Mouse (Mus musculus) embryonic facial prominence, embryonic 15.5 days (tissue): ENCODE data around the gene Vars. TPM values are rescaled to one million over a fixed set of nuclear protein-coding genes. Genes with fewer than 3 reads are reported as not detected.
"Not testable (repeated sequence)": the region's sequence is repeated elsewhere in the genome, so short reads cannot be mapped to it uniquely, and the experiment has no call there.

ENCODE experiments used
- ATAC-seq: fragments of 200-750 bp; cut with Nextera tagmentation; 2 replicates; pipeline ENCODE4 v1.8.0; 2017; ENCODE audit warnings: low read depth, moderate TSS enrichment; ENCODE audit not compliant: insufficient number of reproducible peaks, low FRiP score, low TSS enrichment
- H3K27ac ChIP-seq: fragments of 300-500 bp; sonication (generic); replicated peaks from 2 replicates; pipeline ENCODE4 v1.5.1; 2015; ENCODE audit warnings: mild to moderate bottlenecking, inconsistent platforms
- H3K27me3 ChIP-seq: fragments of 300-500 bp; sonication (generic); 2 replicates; pipeline ENCODE4 v1.6.1; 2015; ENCODE audit warnings: inconsistent platforms
- H3K36me3 ChIP-seq: fragments of 300-500 bp; sonication (generic); 2 replicates; pipeline ENCODE4 v1.6.1; 2015; ENCODE audit warnings: mild to moderate bottlenecking, inconsistent platforms
- H3K4me1 ChIP-seq: fragments of 300-500 bp; sonication (generic); 2 replicates; pipeline ENCODE4 v1.6.1; 2015; ENCODE audit warnings: inconsistent platforms
- H3K4me2 ChIP-seq: fragments of 300-500 bp; sonication (generic); replicated peaks from 2 replicates; pipeline ENCODE4 v1.6.1; 2015; ENCODE audit warnings: mild to moderate bottlenecking, inconsistent platforms
- H3K4me3 ChIP-seq: fragments of 300-500 bp; sonication (generic); replicated peaks from 2 replicates; pipeline ENCODE4 v1.5.1; 2015; ENCODE audit warnings: mild to moderate bottlenecking, inconsistent platforms
- H3K9ac ChIP-seq: fragments of 300-500 bp; sonication (generic); 2 replicates; pipeline ENCODE4 v1.6.1; 2015; ENCODE audit warnings: inconsistent platforms
- H3K9me3 ChIP-seq: fragments of 300-500 bp; sonication (generic); replicated peaks from 2 replicates; pipeline ENCODE4 v1.6.1; 2016; ENCODE audit warnings: inconsistent platforms
- WGBS: fragments of 180-500 bp; shearing (Covaris S2); methylation state at CpG from one replicate; pipeline ENCODE4 v1.1.7; 2015; 5-methylcytosine and 5-hydroxymethylcytosine counted together
- polyA plus RNA-seq: library from polyadenylated mRNA; unstranded; fragments of >200 nt; fragmentation: Nextera tagmentation; extraction: Ambion mirVana; gene quantifications from 2 replicates; pipeline ENCODE4 v1.2.1, GENCODE M21; 2015

Gene Vars
- polyA plus RNA-seq: 108 and 114 TPM in 2 replicates

DNA sequence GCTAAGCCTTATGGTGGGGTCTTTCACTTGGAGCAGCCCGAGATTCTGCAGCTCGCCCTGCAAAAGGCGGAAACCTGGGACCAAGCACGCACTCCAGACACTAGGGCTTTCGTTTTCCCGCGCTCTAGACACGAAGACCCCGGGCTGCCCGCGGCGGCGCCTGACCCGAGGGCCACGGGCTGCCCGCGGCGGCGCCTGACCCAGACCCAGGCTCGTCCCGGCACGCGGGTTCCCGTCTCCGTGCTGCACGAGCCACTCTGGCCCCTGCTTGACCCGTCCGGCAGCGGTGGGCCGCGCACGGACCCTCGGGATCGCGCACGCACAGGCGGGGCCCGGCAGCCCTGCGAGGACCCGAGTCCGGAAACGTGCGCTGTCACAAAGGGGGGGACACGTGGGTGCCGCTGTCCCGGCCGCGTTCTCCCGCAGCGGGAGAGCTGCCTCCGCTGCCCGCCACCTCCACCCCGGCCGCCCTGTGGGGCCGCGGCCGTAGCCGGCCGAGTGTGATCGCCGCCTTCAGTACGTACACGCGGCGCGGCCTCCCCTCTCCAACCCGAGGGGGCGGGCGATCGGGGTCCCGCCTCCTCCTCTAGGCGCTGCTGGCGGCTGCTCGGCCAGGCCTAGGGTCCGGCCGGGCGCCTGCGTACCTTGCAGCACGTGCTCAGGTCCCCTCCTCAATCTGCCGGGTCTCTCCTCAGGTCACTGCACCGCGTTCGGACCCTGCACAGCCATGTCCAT is at the start of gene Vars:
Gene Vars, plus strand, starts transcription at position 271 of the 735 bp plus-strand sequence.
- peak; percentile 90 for ATAC-seq
- Histone ChIP-seq H3K27me3 (no peaks in the 10 kb centered on the region), H3K9ac (peak within 1 kb of the TSS; percentile 93), H3K4me1 (peaks cover 44% of the 10 kb centered on the region), H3K4me2 (peak within 1 kb of the TSS; percentile 95), H3K4me3 (peak within 1 kb of the TSS; percentile 89), H3K9me3 (no peaks in the 10 kb centered on the region), H3K27ac (peak within 1 kb of the TSS; percentile 97), H3K36me3 (peaks cover 39% of the 10 kb centered on the region)
- WGBS: under 1% methylated on average over 83 of the region's 83 CpGs

DNA sequence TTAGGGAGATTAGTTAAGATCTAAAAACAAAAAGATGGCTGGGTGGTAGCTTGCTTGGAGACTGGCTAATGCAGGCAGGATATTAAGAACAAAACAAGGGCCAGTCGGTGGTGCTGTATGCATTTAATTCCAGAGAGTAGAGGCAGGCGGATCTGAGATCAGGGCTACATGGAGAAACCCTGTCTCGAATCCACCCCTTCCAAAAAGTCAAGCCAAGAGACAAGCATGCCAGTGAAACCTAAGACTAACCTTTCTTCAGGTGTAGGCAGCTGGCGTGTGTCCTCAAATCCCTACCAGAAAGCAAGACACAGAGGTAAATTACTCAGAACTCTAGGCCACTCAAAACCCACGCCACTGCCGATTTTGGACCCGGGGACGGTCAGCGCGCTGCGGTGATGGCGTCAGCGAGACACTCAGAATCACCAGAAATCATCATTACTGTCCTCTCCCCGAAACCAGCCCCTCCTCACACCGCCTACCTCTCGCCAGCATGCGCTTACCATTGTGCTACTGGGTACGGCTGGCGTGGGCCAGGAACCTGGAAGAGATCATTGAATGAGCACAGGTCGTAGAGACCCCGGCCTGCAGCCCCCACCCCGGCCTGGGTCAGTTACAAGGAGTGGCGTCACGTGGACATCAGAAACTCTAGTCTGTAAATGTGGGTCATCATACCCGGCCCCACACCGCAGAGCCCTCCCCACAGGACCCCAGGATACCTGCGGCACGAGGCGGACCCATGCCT is 49.0 kb upstream of the Vars start:
- WGBS: under 1% methylated on average over 29 of the region's 29 CpGs
- Histone ChIP-seq H3K4me3 (peak overlapping the region; percentile 97), H3K9me3 (no peaks in the 10 kb centered on the region), H3K9ac (peak overlapping the region; percentile 99), H3K27ac (peak overlapping the region; percentile 93), H3K4me1 (peaks cover 13% of the 10 kb centered on the region), H3K4me2 (peak overlapping the region; percentile 72), H3K36me3 (peaks cover 21% of the 10 kb centered on the region), H3K27me3 (no peaks in the 10 kb centered on the region)
- ATAC-seq: no peak; the same call in 1 of the 2 replicates

DNA sequence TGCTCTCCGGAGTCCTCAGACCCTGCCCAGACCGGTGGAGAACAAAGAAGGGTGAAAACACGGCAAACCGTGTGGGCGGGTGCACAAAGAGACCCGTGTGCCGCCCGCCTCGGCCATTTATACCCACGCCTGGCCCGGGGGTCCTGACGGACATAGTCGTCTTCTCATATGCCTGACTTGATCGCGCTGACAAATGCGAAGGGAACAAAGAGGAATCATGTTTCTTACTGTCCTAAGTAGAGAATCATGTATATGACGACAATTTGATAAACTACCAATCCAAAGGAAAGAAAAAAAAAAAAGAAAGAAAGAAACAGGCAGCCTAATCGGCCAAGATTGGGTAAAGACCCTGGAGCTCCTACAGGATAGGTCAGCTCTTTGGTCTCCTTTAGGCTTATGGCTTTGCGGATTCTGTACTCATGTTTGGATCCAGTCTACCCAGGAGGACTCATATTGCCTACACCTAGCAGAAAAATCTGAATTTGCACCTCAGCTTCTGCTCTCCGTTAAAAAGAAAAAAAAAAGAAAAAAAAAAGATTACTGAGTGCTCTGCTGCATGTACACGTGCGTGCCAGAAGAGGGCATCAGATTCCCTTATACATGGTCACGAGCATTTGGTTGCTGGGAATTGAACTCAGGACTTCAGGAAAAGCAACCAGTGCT is 48.3 kb upstream of the Vars start:
- WGBS: 0% methylated on average over 23 of the region's 23 CpGs

DNA sequence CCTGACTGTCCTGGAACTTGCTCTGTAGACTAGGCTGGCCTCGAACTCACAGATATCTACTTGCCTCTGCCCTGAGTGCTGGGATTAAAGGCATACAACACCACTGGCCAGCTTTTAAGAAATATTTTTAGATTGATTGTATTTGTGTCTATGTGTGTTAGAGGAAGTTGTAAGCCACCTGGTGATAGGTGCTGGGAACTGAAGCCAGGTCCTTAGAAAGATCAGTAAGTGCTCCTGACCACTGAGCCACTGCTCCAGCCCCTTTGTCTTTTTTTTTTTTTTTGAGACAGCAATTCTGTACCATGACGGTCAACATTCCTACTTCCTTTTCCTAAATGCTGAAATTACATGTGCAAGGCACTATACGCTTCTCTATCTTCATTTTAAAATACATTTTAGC is 47.5 kb upstream of the Vars start:
- no peak for ATAC-seq
- WGBS: 84% methylated on average over 3 of the region's 3 CpGs
- Histone ChIP-seq H3K4me3 (no peak overlapping the region), H3K4me2 (no peak overlapping the region), H3K9me3 (no peaks in the 10 kb centered on the region), H3K27ac (no peak overlapping the region), H3K36me3 (peaks cover 21% of the 10 kb centered on the region), H3K27me3 (no peaks in the 10 kb centered on the region), H3K4me1 (peaks cover 13% of the 10 kb centered on the region), H3K9ac (no peak overlapping the region)

More for the DNA sequence above, 48.3 kb upstream of the Vars start:
- Histone ChIP-seq H3K9ac (peak overlapping the region; percentile 99), H3K4me2 (peak overlapping the region; percentile 72), H3K36me3 (peaks cover 21% of the 10 kb centered on the region), H3K9me3 (no peaks in the 10 kb centered on the region), H3K27me3 (no peaks in the 10 kb centered on the region), H3K4me1 (peaks cover 13% of the 10 kb centered on the region), H3K4me3 (peak overlapping the region; percentile 97), H3K27ac (peak overlapping the region; percentile 93)
- ATAC-seq: peak; percentile 84

DNA sequence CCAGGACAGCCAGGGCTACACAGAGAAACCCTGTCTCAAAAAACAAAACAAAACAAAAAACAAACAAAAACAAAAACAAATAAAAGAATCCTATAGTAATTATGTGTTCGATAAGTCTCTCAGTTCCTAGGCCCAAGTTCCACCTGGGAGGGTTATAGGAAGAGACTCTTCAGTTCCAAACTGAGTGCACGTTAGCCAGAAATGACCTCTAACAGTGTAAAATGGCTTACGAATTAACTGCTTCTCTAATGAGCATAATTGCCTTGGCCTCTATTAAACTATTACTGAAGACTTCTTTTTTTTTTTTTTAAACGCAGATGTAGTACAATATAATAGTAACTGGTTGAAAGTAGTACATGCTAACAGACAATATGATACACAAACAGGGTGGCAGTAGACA is 46.9 kb upstream of the Vars start:
- Histone ChIP-seq H3K27ac (no peak overlapping the region), H3K4me1 (peaks cover 13% of the 10 kb centered on the region), H3K4me3 (no peak overlapping the region), H3K9me3 (no peaks in the 10 kb centered on the region), H3K9ac (no peak overlapping the region), H3K27me3 (no peaks in the 10 kb centered on the region), H3K36me3 (peaks cover 17% of the 10 kb centered on the region), H3K4me2 (no peak overlapping the region)
- no peak for ATAC-seq
- 84% methylated on average over 4 of the region's 4 CpGs for WGBS

DNA sequence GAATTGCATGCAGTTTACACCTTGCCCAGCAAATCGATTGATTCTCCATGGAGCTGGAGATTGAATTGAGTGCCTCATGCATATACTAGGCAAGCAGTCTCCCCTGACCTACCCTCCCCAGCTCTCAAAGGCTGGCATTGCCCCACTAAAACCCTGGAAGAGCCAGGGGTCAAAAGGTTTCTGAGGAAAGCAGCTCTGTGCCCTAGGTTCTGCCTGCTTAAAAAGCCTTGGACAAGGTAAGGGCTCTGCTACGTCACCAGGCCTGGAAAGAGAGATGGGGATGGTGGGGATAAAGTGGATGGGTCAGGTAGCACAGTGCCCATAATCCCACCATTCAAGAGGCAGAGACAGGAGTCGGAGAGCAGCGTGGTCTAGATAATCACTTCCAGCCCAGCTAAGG is 46.0 kb upstream of the Vars start:
- no peak overlapping the region for H3K9ac ChIP-seq
- ATAC-seq: no peak

DNA sequence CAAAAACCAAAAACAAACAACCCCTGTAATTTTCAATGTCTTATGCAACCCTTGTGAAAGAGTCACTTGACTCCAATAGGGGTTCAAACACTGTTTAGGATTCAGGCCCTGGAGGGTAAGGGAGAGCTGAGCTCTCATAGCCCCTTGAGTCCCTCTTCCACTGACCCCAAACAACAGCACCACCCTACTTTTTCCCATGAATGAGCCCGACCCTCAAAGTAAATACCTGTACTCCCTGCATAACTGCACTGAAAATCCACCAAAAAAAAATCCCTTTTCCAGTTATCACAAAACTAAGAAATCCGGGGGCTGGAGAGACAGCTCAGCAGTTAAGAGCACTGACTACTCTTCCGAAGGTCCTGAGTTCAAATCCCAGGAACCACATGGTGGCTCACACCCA is 44.9 kb upstream of the Vars start:
- H3K4me2 ChIP-seq: no peak overlapping the region
- no peak overlapping the region for H3K4me3 ChIP-seq
- 84% methylated on average over 3 of the region's 3 CpGs for WGBS
- no peak for ATAC-seq
- no peak overlapping the region for H3K27ac ChIP-seq
- peaks cover under 1% of the 10 kb centered on the region for H3K36me3 ChIP-seq
- peaks cover 15% of the 10 kb centered on the region for H3K4me1 ChIP-seq
- H3K9ac ChIP-seq: no peak overlapping the region
- no peaks in the 10 kb centered on the region for H3K27me3 ChIP-seq
- H3K9me3 ChIP-seq: no peaks in the 10 kb centered on the region

More for the DNA sequence above, 46.0 kb upstream of the Vars start:
- no peak overlapping the region for H3K27ac ChIP-seq
- no peak overlapping the region for H3K4me3 ChIP-seq
- H3K27me3 ChIP-seq: no peaks in the 10 kb centered on the region
- H3K4me2 ChIP-seq: no peak overlapping the region
- H3K9me3 ChIP-seq: no peaks in the 10 kb centered on the region
- peaks cover 11% of the 10 kb centered on the region for H3K36me3 ChIP-seq
- peaks cover 16% of the 10 kb centered on the region for H3K4me1 ChIP-seq
- whole genome bisulfite sequencing: 64% methylated on average over 4 of the region's 4 CpGs

DNA sequence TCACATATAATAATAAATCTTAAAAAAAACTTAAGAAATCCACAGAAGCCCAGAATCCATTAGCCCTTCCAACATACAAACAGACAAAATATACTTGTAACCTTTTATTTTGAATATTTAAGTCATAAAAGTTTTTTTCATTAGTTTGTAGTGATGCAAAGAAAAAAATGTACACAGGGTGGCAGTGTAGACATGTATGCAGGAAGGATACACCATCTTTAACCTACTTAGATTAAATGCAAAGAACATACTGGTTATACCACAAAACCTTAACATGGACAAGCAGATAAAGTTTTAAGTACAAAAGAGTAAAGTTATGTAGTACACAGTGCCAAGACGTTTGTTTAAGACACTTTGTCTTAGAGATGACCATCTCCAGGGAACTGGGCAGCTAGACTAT is 44.4 kb upstream of the Vars start:
- no peak for ATAC-seq
- Histone ChIP-seq H3K4me2 (no peak overlapping the region), H3K27ac (no peak overlapping the region), H3K4me3 (no peak overlapping the region), H3K9ac (no peak overlapping the region), H3K9me3 (no peaks in the 10 kb centered on the region), H3K36me3 (no peaks in the 10 kb centered on the region), H3K27me3 (no peaks in the 10 kb centered on the region), H3K4me1 (peaks cover 10% of the 10 kb centered on the region; the same call in 1 of the 2 replicates)
- 33% methylated on average over 1 of the region's 1 CpGs for WGBS

DNA sequence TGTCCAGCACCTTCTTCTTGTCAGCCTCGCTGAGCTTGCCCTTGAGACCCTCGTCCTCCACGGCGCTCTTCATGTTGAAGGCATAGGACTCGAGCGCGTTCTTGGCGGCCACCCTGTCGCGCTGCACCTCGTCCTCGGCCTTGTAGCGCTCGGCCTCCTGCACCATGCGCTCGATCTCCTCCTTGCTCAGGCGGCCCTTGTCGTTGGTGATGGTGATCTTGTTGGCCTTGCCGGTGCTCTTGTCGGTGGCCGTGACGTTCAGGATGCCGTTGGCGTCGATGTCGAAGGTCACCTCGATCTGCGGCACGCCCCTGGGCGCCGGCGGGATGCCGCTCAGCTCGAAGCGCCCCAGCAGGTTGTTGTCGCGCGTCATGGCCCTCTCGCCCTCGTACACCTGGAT is 43.5 kb upstream of the Vars start:
- H3K9me3 ChIP-seq, H3K4me1 ChIP-seq, H3K27me3 ChIP-seq, H3K4me3 ChIP-seq, ATAC-seq, H3K27ac ChIP-seq, H3K9ac ChIP-seq, H3K36me3 ChIP-seq: not testable (repeated sequence)
- WGBS: 16% methylated on average over 38 of the region's 40 CpGs
- H3K4me2 ChIP-seq: peak overlapping the region; percentile 21; the same call in 1 of the 2 replicates

DNA sequence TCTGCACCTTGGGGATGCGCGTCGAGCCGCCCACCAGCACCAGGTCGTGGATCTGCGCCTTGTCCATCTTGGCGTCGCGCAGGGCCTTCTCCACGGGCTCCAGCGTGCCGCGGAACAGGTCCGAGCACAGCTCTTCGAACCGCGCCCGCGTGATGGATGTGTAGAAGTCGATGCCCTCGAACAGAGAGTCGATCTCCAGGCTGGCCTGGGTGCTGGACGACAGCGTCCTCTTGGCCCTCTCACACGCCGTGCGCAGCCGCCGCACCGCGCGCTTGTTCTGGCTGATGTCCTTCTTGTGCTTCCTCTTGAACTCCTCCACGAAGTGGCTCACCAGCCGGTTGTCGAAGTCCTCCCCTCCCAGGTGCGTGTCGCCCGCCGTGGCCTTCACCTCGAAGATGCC is 42.8 kb upstream of the Vars start:
- not testable (repeated sequence) for H3K9ac ChIP-seq, H3K4me3 ChIP-seq, H3K27me3 ChIP-seq, H3K4me2 ChIP-seq, H3K36me3 ChIP-seq, H3K4me1 ChIP-seq, H3K27ac ChIP-seq, ATAC-seq, H3K9me3 ChIP-seq
- WGBS: 32% methylated on average over 29 of the region's 40 CpGs

DNA sequence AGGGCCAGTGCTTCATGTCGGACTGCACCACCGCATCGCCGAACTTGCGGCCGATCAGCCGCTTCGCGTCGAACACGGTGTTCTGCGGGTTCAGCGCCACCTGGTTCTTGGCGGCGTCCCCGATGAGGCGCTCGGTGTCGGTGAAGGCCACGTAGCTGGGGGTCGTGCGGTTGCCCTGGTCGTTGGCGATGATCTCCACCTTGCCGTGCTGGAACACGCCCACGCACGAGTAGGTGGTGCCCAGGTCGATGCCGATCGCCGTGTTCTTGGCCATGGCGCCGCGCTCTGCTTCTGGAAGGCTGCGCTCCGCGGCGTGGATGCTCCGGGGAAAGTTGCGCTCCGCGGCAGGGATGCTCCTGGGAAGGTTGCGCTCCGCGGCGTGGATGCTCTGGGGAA is 42.1 kb upstream of the Vars start:
- H3K4me2 ChIP-seq: peak overlapping the region; percentile 56
- peak; percentile 2; the same call in 1 of the 2 replicates for ATAC-seq
- under 1% methylated on average over 32 of the region's 47 CpGs for WGBS
- not testable (repeated sequence) for H3K9ac ChIP-seq, H3K36me3 ChIP-seq, H3K9me3 ChIP-seq, H3K4me1 ChIP-seq, H3K27me3 ChIP-seq, H3K27ac ChIP-seq
- H3K4me3 ChIP-seq: peak overlapping the region; percentile 57
